Mouse (Mus musculus): ENCODE measurements around the gene Cd244a. TPM values are rescaled to one million over a fixed set of nuclear protein-coding genes. Genes with fewer than 3 reads are reported as not detected.

The Cd244a gene
- polyA plus RNA-seq, 1 experiment = not detected

DNA sequence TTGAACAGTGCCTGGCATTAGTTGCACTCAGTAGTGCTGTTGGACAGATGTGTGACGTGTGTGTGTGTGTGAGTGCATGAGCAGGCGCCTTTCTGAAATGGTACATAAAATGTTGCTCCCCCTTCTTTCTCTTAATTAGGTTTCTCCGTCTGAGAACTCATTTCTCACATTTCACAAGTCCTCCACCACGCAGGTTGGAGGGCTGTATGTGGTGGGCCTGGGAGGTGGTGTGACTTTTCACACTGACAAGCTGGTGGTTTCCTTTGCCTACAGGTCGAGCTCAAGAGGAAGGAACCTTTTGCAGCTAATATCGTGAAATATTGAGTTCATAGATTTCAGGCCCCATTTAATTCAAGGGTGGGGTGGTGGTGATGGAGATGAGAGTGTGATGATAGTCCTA lies 70.2 kb downstream of the Cd244a start:
- Histone ChIP-seq H3K27ac (ENCODE audit: insufficient read depth, low read length) (no peak overlapping the region), H3K9me3 (replicated peaks; ENCODE audit: control insufficient read depth, insufficient read depth, low read length, poor library complexity, severe bottlenecking) (no peaks in the 10 kb centered on the region), H3K4me3 (ENCODE audit: low read depth, low read length) (no peak overlapping the region), H3K27me3 (ENCODE audit: control insufficient read depth, insufficient read depth, low read length, poor library complexity, severe bottlenecking) (no peaks in the 10 kb centered on the region), H3K9ac (ENCODE audit: low read depth, poor library complexity, severe bottlenecking) (no peak overlapping the region), H3K4me1 (ENCODE audit: control insufficient read depth, insufficient read depth, low read length) (no peaks in the 10 kb centered on the region), H3K36me3 (ENCODE audit: control insufficient read depth, insufficient read depth, low read length, poor library complexity, severe bottlenecking) (no peaks in the 10 kb centered on the region)
- no peak for TF ChIP-seq POLR2A (IDR thresholded peaks at IDR 0.05; ENCODE audit: insufficient read depth, low read length)
- TF ChIP-seq EP300 (IDR thresholded peaks at IDR 0.05; ENCODE audit: insufficient read depth, low read depth, low read length) = no peak
- TF ChIP-seq CTCF (IDR thresholded peaks at IDR 0.05; ENCODE audit: low read depth, low read length) = no peak

DNA sequence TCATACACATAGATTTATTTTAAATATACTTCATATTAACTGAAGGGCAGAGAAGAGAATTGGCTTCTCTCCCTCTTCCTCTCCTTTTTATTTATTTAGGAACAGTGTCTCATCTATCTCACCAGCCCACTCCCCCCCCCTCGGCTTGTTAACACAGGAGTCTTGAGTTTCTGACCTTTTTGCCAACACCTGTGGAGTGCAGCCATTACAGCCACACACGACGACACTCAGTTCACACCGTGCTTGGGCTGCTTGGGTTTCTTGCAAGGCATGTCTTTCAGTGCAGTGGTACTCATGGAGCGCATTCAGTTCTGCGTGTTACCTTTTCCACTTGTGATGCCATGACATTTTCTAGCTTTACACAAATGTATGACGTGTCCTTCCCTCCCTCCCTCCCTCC lies 71.0 kb downstream of the Cd244a start:
- no peaks in the 10 kb centered on the region for H3K36me3 ChIP-seq (ENCODE audit: control insufficient read depth, insufficient read depth, low read length, poor library complexity, severe bottlenecking)
- H3K27ac ChIP-seq (ENCODE audit: insufficient read depth, low read length) = no peak overlapping the region
- H3K4me3 ChIP-seq (ENCODE audit: low read depth, low read length) = no peak overlapping the region
- no peaks in the 10 kb centered on the region for H3K27me3 ChIP-seq (ENCODE audit: control insufficient read depth, insufficient read depth, low read length, poor library complexity, severe bottlenecking)
- no peaks in the 10 kb centered on the region for H3K4me1 ChIP-seq (ENCODE audit: control insufficient read depth, insufficient read depth, low read length)
- TF ChIP-seq EP300 (IDR thresholded peaks at IDR 0.05; ENCODE audit: insufficient read depth, low read depth, low read length) (no peak), POLR2A (IDR thresholded peaks at IDR 0.05; ENCODE audit: insufficient read depth, low read length) (no peak), CTCF (IDR thresholded peaks at IDR 0.05; ENCODE audit: low read depth, low read length) (no peak)
- H3K9me3 ChIP-seq (replicated peaks; ENCODE audit: control insufficient read depth, insufficient read depth, low read length, poor library complexity, severe bottlenecking) = no peaks in the 10 kb centered on the region
- H3K9ac ChIP-seq (ENCODE audit: low read depth, poor library complexity, severe bottlenecking) = no peak overlapping the region

DNA sequence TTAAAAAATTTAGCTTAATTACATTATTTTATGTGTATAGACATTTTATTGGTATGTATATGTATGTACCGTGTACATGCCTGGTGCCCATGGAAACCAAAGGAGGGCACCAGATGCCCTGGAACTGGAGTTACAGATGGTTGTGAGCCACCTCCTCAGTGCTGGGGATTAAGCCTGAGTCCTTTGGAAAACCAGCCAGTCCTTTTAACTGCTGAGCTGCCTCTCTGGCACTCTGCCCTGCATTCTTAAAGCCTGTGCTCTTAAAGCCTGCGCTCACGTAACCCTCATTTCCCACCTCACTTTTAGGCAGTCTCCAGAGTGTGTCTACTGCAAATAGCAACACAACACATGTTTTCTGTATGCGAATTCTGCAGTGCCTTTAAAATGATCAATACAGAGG lies 71.9 kb downstream of the Cd244a start:
- Histone ChIP-seq H3K9ac (ENCODE audit: low read depth, poor library complexity, severe bottlenecking) (no peak overlapping the region), H3K9me3 (replicated peaks; ENCODE audit: control insufficient read depth, insufficient read depth, low read length, poor library complexity, severe bottlenecking) (no peaks in the 10 kb centered on the region), H3K4me1 (ENCODE audit: control insufficient read depth, insufficient read depth, low read length) (no peaks in the 10 kb centered on the region), H3K27me3 (ENCODE audit: control insufficient read depth, insufficient read depth, low read length, poor library complexity, severe bottlenecking) (no peaks in the 10 kb centered on the region), H3K27ac (ENCODE audit: insufficient read depth, low read length) (no peak overlapping the region), H3K4me3 (ENCODE audit: low read depth, low read length) (no peak overlapping the region), H3K36me3 (ENCODE audit: control insufficient read depth, insufficient read depth, low read length, poor library complexity, severe bottlenecking) (no peaks in the 10 kb centered on the region)
- TF ChIP-seq CTCF (IDR thresholded peaks at IDR 0.05; ENCODE audit: low read depth, low read length) (no peak), EP300 (IDR thresholded peaks at IDR 0.05; ENCODE audit: insufficient read depth, low read depth, low read length) (no peak), POLR2A (IDR thresholded peaks at IDR 0.05; ENCODE audit: insufficient read depth, low read length) (no peak)

DNA sequence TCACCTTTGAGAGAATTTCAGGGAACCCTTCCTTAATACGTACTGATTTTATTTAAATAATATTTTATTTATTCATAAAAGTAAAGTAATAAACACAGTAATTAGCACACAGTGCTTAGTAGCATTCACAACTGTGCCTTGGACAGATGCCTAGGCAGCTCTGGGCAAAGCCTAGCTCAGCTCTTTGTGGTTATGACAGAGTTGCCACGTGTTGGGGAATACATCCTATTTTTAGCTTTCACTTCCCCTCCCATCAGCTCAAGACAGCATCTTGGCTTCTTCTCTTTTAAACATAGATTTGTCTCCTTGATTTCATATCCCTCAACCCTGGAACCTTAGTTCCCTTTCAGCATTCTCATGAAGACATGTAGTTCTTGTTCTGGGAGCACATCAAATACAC lies 72.5 kb downstream of the Cd244a start:
- H3K36me3 ChIP-seq (ENCODE audit: control insufficient read depth, insufficient read depth, low read length, poor library complexity, severe bottlenecking) = no peaks in the 10 kb centered on the region
- TF ChIP-seq CTCF (IDR thresholded peaks at IDR 0.05; ENCODE audit: low read depth, low read length) (no peak), POLR2A (IDR thresholded peaks at IDR 0.05; ENCODE audit: insufficient read depth, low read length) (no peak), EP300 (IDR thresholded peaks at IDR 0.05; ENCODE audit: insufficient read depth, low read depth, low read length) (no peak)
- H3K9me3 ChIP-seq (replicated peaks; ENCODE audit: control insufficient read depth, insufficient read depth, low read length, poor library complexity, severe bottlenecking) = no peaks in the 10 kb centered on the region
- no peak overlapping the region for H3K9ac ChIP-seq (ENCODE audit: low read depth, poor library complexity, severe bottlenecking)
- H3K27ac ChIP-seq (ENCODE audit: insufficient read depth, low read length) = no peak overlapping the region
- H3K4me3 ChIP-seq (ENCODE audit: low read depth, low read length) = no peak overlapping the region
- no peaks in the 10 kb centered on the region for H3K27me3 ChIP-seq (ENCODE audit: control insufficient read depth, insufficient read depth, low read length, poor library complexity, severe bottlenecking)
- no peaks in the 10 kb centered on the region for H3K4me1 ChIP-seq (ENCODE audit: control insufficient read depth, insufficient read depth, low read length)

DNA sequence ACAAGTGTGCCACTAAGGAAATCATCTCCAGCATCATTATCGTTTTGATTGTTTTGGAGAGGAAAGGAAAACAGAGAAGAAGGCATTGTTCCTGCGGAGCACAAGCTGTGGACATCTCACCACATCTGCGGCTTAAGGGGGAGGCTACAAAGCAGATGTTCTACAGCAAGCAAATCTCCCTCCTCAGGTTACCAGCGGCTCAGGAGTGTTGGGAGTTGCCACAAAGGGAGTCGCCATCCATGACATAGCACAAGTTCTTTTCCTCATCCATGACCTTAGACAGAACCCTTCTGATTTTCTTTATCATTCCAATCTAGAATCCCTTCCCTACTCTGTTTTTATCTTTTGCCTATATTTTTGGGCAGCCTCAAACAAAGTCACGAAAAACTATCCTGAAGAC lies 76.7 kb downstream of the Cd244a start:
- no peaks in the 10 kb centered on the region for H3K4me1 ChIP-seq (ENCODE audit: control insufficient read depth, insufficient read depth, low read length)
- no peak overlapping the region for H3K27ac ChIP-seq (ENCODE audit: insufficient read depth, low read length)
- H3K9ac ChIP-seq (ENCODE audit: low read depth, poor library complexity, severe bottlenecking) = no peak overlapping the region
- no peaks in the 10 kb centered on the region for H3K9me3 ChIP-seq (replicated peaks; ENCODE audit: control insufficient read depth, insufficient read depth, low read length, poor library complexity, severe bottlenecking)
- H3K27me3 ChIP-seq (ENCODE audit: control insufficient read depth, insufficient read depth, low read length, poor library complexity, severe bottlenecking) = no peaks in the 10 kb centered on the region
- no peak for TF ChIP-seq CTCF (IDR thresholded peaks at IDR 0.05; ENCODE audit: low read depth, low read length)
- no peak for TF ChIP-seq POLR2A (IDR thresholded peaks at IDR 0.05; ENCODE audit: insufficient read depth, low read length)
- TF ChIP-seq EP300 (IDR thresholded peaks at IDR 0.05; ENCODE audit: insufficient read depth, low read depth, low read length) = no peak
- H3K36me3 ChIP-seq (ENCODE audit: control insufficient read depth, insufficient read depth, low read length, poor library complexity, severe bottlenecking) = no peaks in the 10 kb centered on the region
- no peak overlapping the region for H3K4me3 ChIP-seq (ENCODE audit: low read depth, low read length)

DNA sequence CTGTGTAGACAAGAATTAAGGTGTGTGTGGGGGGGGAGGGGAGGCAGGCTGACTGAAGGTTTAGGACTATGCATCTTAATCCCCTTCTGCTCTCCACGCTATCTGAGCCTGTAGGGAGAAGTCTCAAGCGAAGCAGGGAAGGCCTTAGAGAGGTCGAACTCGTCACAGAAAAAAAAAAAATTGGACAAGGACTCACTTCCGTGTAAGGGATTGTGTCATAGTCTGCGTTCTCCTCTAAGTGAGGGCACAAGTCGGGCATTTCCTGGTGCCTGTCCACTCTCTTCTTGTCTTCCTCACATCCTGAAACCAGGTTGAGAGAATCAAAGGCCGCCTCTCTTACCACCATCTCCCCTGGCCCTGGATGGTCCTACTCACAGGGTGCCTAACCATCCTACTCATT lies 78.1 kb downstream of the Cd244a start:
- H3K4me3 ChIP-seq (ENCODE audit: low read depth, low read length) = no peak overlapping the region
- H3K27me3 ChIP-seq (ENCODE audit: control insufficient read depth, insufficient read depth, low read length, poor library complexity, severe bottlenecking) = no peaks in the 10 kb centered on the region
- H3K4me1 ChIP-seq (ENCODE audit: control insufficient read depth, insufficient read depth, low read length) = no peaks in the 10 kb centered on the region
- no peak overlapping the region for H3K9ac ChIP-seq (ENCODE audit: low read depth, poor library complexity, severe bottlenecking)
- H3K36me3 ChIP-seq (ENCODE audit: control insufficient read depth, insufficient read depth, low read length, poor library complexity, severe bottlenecking) = no peaks in the 10 kb centered on the region
- no peak for TF ChIP-seq CTCF (IDR thresholded peaks at IDR 0.05; ENCODE audit: low read depth, low read length)
- H3K27ac ChIP-seq (ENCODE audit: insufficient read depth, low read length) = no peak overlapping the region
- H3K9me3 ChIP-seq (replicated peaks; ENCODE audit: control insufficient read depth, insufficient read depth, low read length, poor library complexity, severe bottlenecking) = no peaks in the 10 kb centered on the region
